Mouse (Mus musculus) splenic B cell, adult 2 months (primary cell): ENCODE measurements around the gene Ccl5.

Experiments
- DNase-seq: peaks from one replicate; pipeline ENCODE4 v3.0.0-alpha.2; 2011; ENCODE audit warnings: low read depth, low spot score
- H3K27me3 ChIP-seq: 2 replicates; pipeline ENCODE4 v1.6.1; 2012; ENCODE audit warnings: mild to moderate bottlenecking, low read length, moderate library complexity, mixed read lengths; ENCODE audit not compliant: control insufficient read depth, poor library complexity, insufficient read depth, severe bottlenecking
- H3K36me3 ChIP-seq: 2 replicates; pipeline ENCODE4 v1.6.1; 2012; ENCODE audit warnings: mild to moderate bottlenecking, low read length, moderate library complexity, mixed read lengths; ENCODE audit not compliant: control insufficient read depth, poor library complexity, insufficient read depth, severe bottlenecking

Gene Ccl5

GRCm38 (mm10) chr11:83530360-83530759 is at the start of gene Ccl5:
Gene Ccl5, minus strand, starts transcription at chr11:83530518.
- DNase-seq, result no peak
- H3K36me3 ChIP-seq, result no peaks in the 10 kb centered on the region
- no peaks in the 10 kb centered on the region for H3K27me3 ChIP-seq

- no peaks in the 10 kb centered on the region for H3K27me3 ChIP-seq
- no peak for DNase-seq
- no peaks in the 10 kb centered on the region for H3K36me3 ChIP-seq
Observed at GRCm38 (mm10) chr11:83578999-83579398, 48.7 kb upstream of the Ccl5 start.

GRCm38 (mm10) chr11:83578186-83578760 is 48.0 kb upstream of the Ccl5 start, which contains the start of gene Ccl9:
Gene Ccl9, minus strand, starts transcription at chr11:83578636.
- DNase-seq, result no peak
- Histone ChIP-seq H3K36me3 (no peaks in the 10 kb centered on the region), H3K27me3 (no peaks in the 10 kb centered on the region)

- Histone ChIP-seq H3K36me3 (no peaks in the 10 kb centered on the region), H3K27me3 (no peaks in the 10 kb centered on the region)
- no peak for DNase-seq
Observed at GRCm38 (mm10) chr11:83576927-83577555, 46.7 kb upstream of the Ccl5 start.

- no peaks in the 10 kb centered on the region for H3K36me3 ChIP-seq
- no peaks in the 10 kb centered on the region for H3K27me3 ChIP-seq
- no peak for DNase-seq
Observed at GRCm38 (mm10) chr11:83572834-83573233, 42.5 kb upstream of the Ccl5 start.

- no peaks in the 10 kb centered on the region for H3K36me3 ChIP-seq
- DNase-seq, result peak; percentile 62
- no peaks in the 10 kb centered on the region for H3K27me3 ChIP-seq
Observed at GRCm38 (mm10) chr11:83572223-83572622, 41.9 kb upstream of the Ccl5 start.

- Histone ChIP-seq H3K36me3 (no peaks in the 10 kb centered on the region), H3K27me3 (no peaks in the 10 kb centered on the region)
- DNase-seq, result no peak
Observed at GRCm38 (mm10) chr11:83570189-83570588, 39.9 kb upstream of the Ccl5 start.

GRCm38 (mm10) chr11:83569249-83569648 is 38.9 kb upstream of the Ccl5 start:
- Histone ChIP-seq H3K36me3 (no peaks in the 10 kb centered on the region), H3K27me3 (no peaks in the 10 kb centered on the region)
- DNase-seq, result no peak

- Histone ChIP-seq H3K36me3 (no peaks in the 10 kb centered on the region), H3K27me3 (no peaks in the 10 kb centered on the region)
- DNase-seq, result no peak
Observed at GRCm38 (mm10) chr11:83568786-83569185, 38.5 kb upstream of the Ccl5 start.

- Histone ChIP-seq H3K27me3 (no peaks in the 10 kb centered on the region), H3K36me3 (no peaks in the 10 kb centered on the region)
- no peak for DNase-seq
Observed at GRCm38 (mm10) chr11:83568061-83568460, 37.7 kb upstream of the Ccl5 start.

- no peaks in the 10 kb centered on the region for H3K36me3 ChIP-seq
- DNase-seq, result no peak
- H3K27me3 ChIP-seq, result no peaks in the 10 kb centered on the region
Observed at GRCm38 (mm10) chr11:83567311-83567710, 37.0 kb upstream of the Ccl5 start.

- no peaks in the 10 kb centered on the region for H3K27me3 ChIP-seq
- no peaks in the 10 kb centered on the region for H3K36me3 ChIP-seq
- DNase-seq, result no peak
Observed at GRCm38 (mm10) chr11:83566617-83567016, 36.3 kb upstream of the Ccl5 start.

GRCm38 (mm10) chr11:83563754-83564153 is 33.4 kb upstream of the Ccl5 start:
- no peaks in the 10 kb centered on the region for H3K36me3 ChIP-seq
- no peaks in the 10 kb centered on the region for H3K27me3 ChIP-seq
- DNase-seq, result no peak

GRCm38 (mm10) chr11:83562311-83562887 is 32.1 kb upstream of the Ccl5 start:
- DNase-seq, result peak; percentile 60
- no peaks in the 10 kb centered on the region for H3K36me3 ChIP-seq
- H3K27me3 ChIP-seq, result no peaks in the 10 kb centered on the region

GRCm38 (mm10) chr11:83560405-83560804 is 30.1 kb upstream of the Ccl5 start:
- Histone ChIP-seq H3K36me3 (no peaks in the 10 kb centered on the region), H3K27me3 (no peaks in the 10 kb centered on the region)
- peak; percentile 68 for DNase-seq
